Mouse (Mus musculus) embryonic facial prominence, embryonic 13.5 days (tissue): Measurements from ENCODE around the gene Spin2g. TPM values are rescaled to one million over a fixed set of nuclear protein-coding genes. Genes with fewer than 3 reads are reported as not detected.
"Not testable (repeated sequence)": the region's sequence is repeated elsewhere in the genome, so short reads cannot be mapped to it uniquely, and the experiment has no call there.

Experiments
- ATAC-seq: fragments of 200-750 bp; cut with Nextera tagmentation; 2 replicates; pipeline ENCODE4 v1.8.0; 2017; ENCODE audit warnings: low read depth; ENCODE audit not compliant: insufficient number of reproducible peaks, insufficient read depth, low FRiP score, low TSS enrichment
- H3K27ac ChIP-seq: fragments of 300-500 bp; sonication (generic); 2 replicates; pipeline ENCODE4 v1.5.1; 2015; ENCODE audit warnings: moderate library complexity, mild to moderate bottlenecking, inconsistent platforms
- H3K27me3 ChIP-seq: fragments of 300-500 bp; sonication (generic); 2 replicates; pipeline ENCODE4 v1.6.1; 2015; ENCODE audit warnings: mild to moderate bottlenecking, inconsistent platforms
- H3K36me3 ChIP-seq: fragments of 300-500 bp; sonication (generic); 2 replicates; pipeline ENCODE4 v1.6.1; 2015; ENCODE audit warnings: mild to moderate bottlenecking, inconsistent platforms
- H3K4me1 ChIP-seq: fragments of 300-500 bp; sonication (generic); 2 replicates; pipeline ENCODE4 v1.6.1; 2015; ENCODE audit warnings: inconsistent platforms
- H3K4me2 ChIP-seq: fragments of 300-500 bp; sonication (generic); 2 replicates; pipeline ENCODE4 v1.6.1; 2015; ENCODE audit warnings: moderate library complexity, mild to moderate bottlenecking, inconsistent platforms
- H3K4me3 ChIP-seq: fragments of 300-500 bp; sonication (generic); 2 replicates; pipeline ENCODE4 v1.5.1; 2015; ENCODE audit warnings: mild to moderate bottlenecking, inconsistent platforms
- H3K9ac ChIP-seq: fragments of 300-500 bp; sonication (generic); 2 replicates; pipeline ENCODE4 v1.6.1; 2015; ENCODE audit warnings: mild to moderate bottlenecking, inconsistent platforms
- H3K9me3 ChIP-seq: fragments of 300-500 bp; sonication (generic); 2 replicates; pipeline ENCODE4 v1.6.1; 2016; ENCODE audit warnings: inconsistent platforms
- WGBS: fragments of 180-500 bp; shearing (Covaris S2); methylation state at CpG from one replicate; pipeline ENCODE4 v1.1.7; 2015; ENCODE audit warnings: mixed read lengths; 5-methylcytosine and 5-hydroxymethylcytosine counted together
- polyA plus RNA-seq: library from polyadenylated mRNA; unstranded; fragments of >200 nt; fragmentation: Nextera tagmentation; extraction: Ambion mirVana; gene quantifications from 2 replicates; pipeline ENCODE4 v1.2.1, GENCODE M21; 2015

Gene Spin2g
- not detected in 2 replicates for polyA plus RNA-seq

GRCm38 (mm10) chrX:34238633-34239032, at the start of gene Spin2g:
TSS of gene Spin2g (minus strand) at chrX:34238733.
- H3K36me3 ChIP-seq, H3K4me3 ChIP-seq, H3K27ac ChIP-seq, ATAC-seq, H3K9me3 ChIP-seq, H3K4me2 ChIP-seq, H3K9ac ChIP-seq, H3K4me1 ChIP-seq, H3K27me3 ChIP-seq: not testable (repeated sequence)
- 82% methylated on average over 6 of the region's 6 CpGs for WGBS

Other genes with a start within 250 kb of the Spin2g start
- not detected in 2 replicates for gene Btbd35f9, start 77.2 kb downstream of the Spin2g start, polyA plus RNA-seq
- not detected in 2 replicates for gene Btbd35f8, start 211.8 kb upstream of the Spin2g start, polyA plus RNA-seq